Mouse (Mus musculus) heart, postnatal 0 days (tissue): ENCODE data around the gene Slc10a7.
"Not testable (repeated sequence)": the region's sequence is repeated elsewhere in the genome, so short reads cannot be mapped to it uniquely, and the experiment has no call there.

Source experiments
- CTCF ChIP-seq: IDR thresholded peaks from 2 replicates; pipeline ENCODE4 v1.5.1; 2016; ENCODE audit warnings: antibody characterized with exemption, control low read depth, low read depth
- EP300 ChIP-seq: IDR thresholded peaks from 2 replicates; pipeline ENCODE4 v1.6.1; 2016; ENCODE audit warnings: antibody characterized with exemption, low read depth

DNA sequence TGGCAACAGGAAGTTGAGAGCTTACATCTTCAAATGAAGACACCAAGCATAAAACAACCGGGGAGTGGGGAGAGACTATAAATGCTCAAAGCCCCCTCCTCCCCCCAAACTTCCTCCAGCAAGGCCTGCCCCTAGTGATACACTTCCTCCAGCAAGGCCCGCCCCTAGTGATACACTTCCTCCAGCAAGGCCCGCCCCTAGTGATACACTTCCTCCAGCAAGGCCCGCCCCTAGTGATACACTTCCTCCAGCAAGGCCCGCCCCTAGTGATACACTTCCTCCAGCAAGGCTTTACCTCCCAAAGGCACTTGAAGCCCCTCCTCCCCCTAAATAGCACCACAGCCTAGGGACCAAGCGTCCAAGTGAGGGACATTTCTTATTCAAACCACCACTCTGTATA is 33.5 kb downstream of the Slc10a7 start:
- TF ChIP-seq CTCF, EP300: not testable (repeated sequence)
